Mouse (Mus musculus) embryonic fibroblast, embryonic 13.5 days (primary cell): ENCODE data around the gene Stag1.

Experiments
- CTCF ChIP-seq: IDR thresholded peaks from 2 replicates; pipeline ENCODE4 v1.5.1; 2011; ENCODE audit warnings: mild to moderate bottlenecking, control low read depth, low read length, moderate library complexity, borderline replicate concordance; ENCODE audit not compliant: insufficient read depth
- POLR2A ChIP-seq: IDR thresholded peaks from 2 replicates; pipeline ENCODE4 v1.6.1; 2011; ENCODE audit warnings: low read depth, mild to moderate bottlenecking, control low read depth, low read length, moderate library complexity

DNA sequence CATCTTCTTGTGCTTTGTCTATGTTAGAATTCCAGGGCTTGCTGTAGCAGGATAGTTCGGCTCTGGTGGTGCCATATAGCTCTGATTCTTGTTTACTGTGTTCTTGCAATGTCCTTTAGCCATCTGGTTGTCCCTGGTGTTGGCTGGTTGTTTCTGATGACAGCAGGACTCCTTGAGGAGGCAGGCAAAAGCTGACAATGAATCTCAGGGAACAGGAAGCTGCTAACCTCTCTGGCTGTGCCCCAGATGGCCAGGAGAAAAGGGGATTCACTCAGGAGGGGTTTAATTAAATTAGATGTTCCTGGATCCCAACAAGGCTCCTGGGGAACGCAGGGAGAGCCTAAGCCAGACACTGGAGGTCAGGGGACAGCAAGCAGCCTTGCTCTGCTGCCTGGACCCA, 344.4 kb downstream of the Stag1 start:
- TF ChIP-seq CTCF, result no peak
- no peak for TF ChIP-seq POLR2A
